Mouse (Mus musculus) myocyte (in vitro differentiated cells): ENCODE measurements around the gene Zbtb20.

Experiments used
- CEBPB ChIP-seq: IDR thresholded peaks from 2 replicates; pipeline ENCODE4 v1.6.1; 2011; ENCODE audit warnings: mild to moderate bottlenecking, moderate library complexity; ENCODE audit not compliant: poor library complexity, insufficient read depth, severe bottlenecking
- E2F4 ChIP-seq: IDR thresholded peaks from one replicate; pipeline ENCODE4 v1.6.1; 2011; ENCODE audit warnings: mild to moderate bottlenecking, control low read depth, moderate library complexity; ENCODE audit not compliant: insufficient read depth
- MAX ChIP-seq: IDR thresholded peaks from one replicate; pipeline ENCODE4 v1.6.1; 2011; ENCODE audit warnings: low read depth, mild to moderate bottlenecking, control low read depth
- MYOD1 ChIP-seq, 3 experiments: IDR thresholded peaks; one replicate each; pipeline ENCODE4 v1.6.1; 2011; ENCODE audit warnings: control low read depth in 2 of 3, low read depth in 2 of 3, mild to moderate bottlenecking in 2 of 3, moderate library complexity in 1 of 3; ENCODE audit not compliant: insufficient read length in 2 of 3, control insufficient read depth in 1 of 3
- MYOG ChIP-seq, 3 experiments: IDR thresholded peaks; one replicate each; pipeline ENCODE4 v1.6.1; 2011; ENCODE audit warnings: control low read depth in 2 of 3, low read depth in 2 of 3, mild to moderate bottlenecking in 2 of 3; ENCODE audit not compliant: insufficient read length in 2 of 3, control insufficient read depth in 1 of 3, insufficient read depth in 1 of 3
- POLR2A ChIP-seq: IDR thresholded peaks from one replicate; pipeline ENCODE4 v1.6.1; 2011; ENCODE audit warnings: low read depth, mild to moderate bottlenecking, control low read depth, moderate library complexity; ENCODE audit not compliant: insufficient read length
- POLR2AphosphoS2 ChIP-seq: IDR thresholded peaks from one replicate; pipeline ENCODE4 v1.6.1; 2011; ENCODE audit warnings: low read depth, control low read depth; ENCODE audit not compliant: insufficient read length
- TCF12 ChIP-seq: IDR thresholded peaks from one replicate; pipeline ENCODE4 v1.6.1; 2011; ENCODE audit warnings: mild to moderate bottlenecking, control low read depth; ENCODE audit not compliant: poor library complexity, insufficient read depth, severe bottlenecking
- TCF3 ChIP-seq: IDR thresholded peaks from one replicate; pipeline ENCODE4 v1.6.1; 2011; ENCODE audit warnings: low read depth, control low read depth; ENCODE audit not compliant: insufficient read length
- USF1 ChIP-seq: IDR thresholded peaks from one replicate; pipeline ENCODE4 v1.6.1; 2011; ENCODE audit warnings: low read depth, mild to moderate bottlenecking, control low read depth, moderate library complexity

DNA sequence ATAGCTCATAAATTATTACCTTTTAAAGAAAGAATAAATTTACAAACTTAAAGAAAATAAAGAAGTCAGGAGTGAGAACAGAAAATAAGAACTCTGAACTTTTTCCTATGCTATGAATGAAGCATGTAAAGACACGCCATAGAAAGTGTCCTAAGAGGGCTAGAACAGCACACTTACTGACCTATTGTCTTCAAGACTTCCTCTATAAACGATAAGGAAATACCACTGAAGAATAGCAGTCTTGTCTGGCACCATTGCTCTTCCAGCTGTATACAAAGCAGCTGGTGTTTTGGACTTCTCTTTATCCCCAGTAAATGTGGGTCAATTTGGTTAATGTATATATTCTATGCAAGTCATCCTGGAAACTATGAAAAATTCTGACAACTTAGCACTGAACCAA lies 544.2 kb downstream of the Zbtb20 start:
- TF ChIP-seq TCF12 = no peak
- TF ChIP-seq POLR2A = no peak
- no peak for TF ChIP-seq E2F4
- TF ChIP-seq MAX = no peak
- no peak for TF ChIP-seq USF1
- no peak for TF ChIP-seq POLR2AphosphoS2
- TF ChIP-seq MYOG (IDR thresholded peaks at IDR 0.05; ENCODE audit: control insufficient read depth in 1 of 3, insufficient read depth in 1 of 3, insufficient read length in 2 of 3, low read depth in 2 of 3) = no peak
- no peak for TF ChIP-seq TCF3
- no peak for TF ChIP-seq MYOD1 (IDR thresholded peaks at IDR 0.05; ENCODE audit: control insufficient read depth in 1 of 3, insufficient read length in 2 of 3, low read depth in 2 of 3)
- no peak for TF ChIP-seq CEBPB
